Mouse (Mus musculus) splenic B cell, adult 2 months (primary cell): Measurements from ENCODE around the gene Asap2.

Experiments used
- DNase-seq: peaks from one replicate; pipeline ENCODE4 v3.0.0-alpha.2; 2011; ENCODE audit warnings: low read depth, low spot score
- H3K27me3 ChIP-seq: 2 replicates; pipeline ENCODE4 v1.6.1; 2012; ENCODE audit warnings: mild to moderate bottlenecking, low read length, moderate library complexity, mixed read lengths; ENCODE audit not compliant: control insufficient read depth, poor library complexity, insufficient read depth, severe bottlenecking
- H3K36me3 ChIP-seq: 2 replicates; pipeline ENCODE4 v1.6.1; 2012; ENCODE audit warnings: mild to moderate bottlenecking, low read length, moderate library complexity, mixed read lengths; ENCODE audit not compliant: control insufficient read depth, poor library complexity, insufficient read depth, severe bottlenecking

The Asap2 gene

DNA sequence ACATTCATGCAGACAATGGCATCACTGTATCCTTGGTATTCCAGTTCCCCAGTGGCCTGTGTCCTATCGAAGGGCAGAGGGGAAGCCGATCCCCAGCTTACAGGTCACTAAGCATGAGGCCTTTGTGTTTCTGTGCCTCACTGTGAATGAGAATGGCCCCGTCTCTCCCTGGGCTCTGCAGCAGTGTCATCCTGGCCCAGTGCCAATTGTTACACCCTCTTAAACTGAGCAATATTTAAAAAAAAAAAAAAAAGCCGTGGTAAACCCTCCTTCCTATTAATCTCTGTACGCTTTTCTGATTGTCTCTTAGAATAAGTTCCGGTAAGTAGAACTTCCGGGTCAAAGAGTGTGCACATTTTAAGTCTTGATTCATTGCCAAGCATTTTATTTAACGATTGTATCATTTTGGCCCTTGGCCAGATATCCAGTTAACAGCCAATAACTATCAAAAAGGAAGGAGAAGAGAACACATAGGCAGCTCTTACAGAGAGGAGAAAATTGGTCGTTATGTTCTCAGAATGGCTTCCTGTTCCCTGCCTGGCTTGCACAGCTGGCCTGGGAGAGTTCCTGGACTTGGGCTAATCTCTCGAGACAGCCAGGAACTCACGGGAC lies 214.5 kb downstream of the Asap2 start:
- no peaks in the 10 kb centered on the region for H3K27me3 ChIP-seq
- no peaks in the 10 kb centered on the region for H3K36me3 ChIP-seq
- DNase-seq: no peak

DNA sequence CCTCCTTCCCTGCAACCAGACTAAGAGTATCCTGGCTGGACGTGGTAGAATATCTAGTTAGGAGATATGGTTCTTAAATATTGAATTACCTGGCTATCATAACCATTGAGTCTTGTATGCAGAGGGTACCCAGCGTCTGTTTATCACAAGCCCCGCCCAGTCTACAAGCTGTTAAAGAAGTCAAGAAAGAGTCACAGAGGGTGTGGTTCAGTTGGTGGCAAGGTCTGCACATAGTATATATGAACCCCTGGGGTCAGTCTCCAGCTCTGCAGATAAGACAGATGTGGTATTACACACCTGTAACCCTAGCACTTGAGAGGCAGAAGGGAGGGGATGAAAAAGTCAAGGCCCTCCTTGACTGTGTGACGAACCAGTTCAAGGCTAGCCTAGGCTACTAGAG lies 215.5 kb downstream of the Asap2 start:
- Histone ChIP-seq H3K27me3 (no peaks in the 10 kb centered on the region), H3K36me3 (no peaks in the 10 kb centered on the region)
- DNase-seq: no peak

DNA sequence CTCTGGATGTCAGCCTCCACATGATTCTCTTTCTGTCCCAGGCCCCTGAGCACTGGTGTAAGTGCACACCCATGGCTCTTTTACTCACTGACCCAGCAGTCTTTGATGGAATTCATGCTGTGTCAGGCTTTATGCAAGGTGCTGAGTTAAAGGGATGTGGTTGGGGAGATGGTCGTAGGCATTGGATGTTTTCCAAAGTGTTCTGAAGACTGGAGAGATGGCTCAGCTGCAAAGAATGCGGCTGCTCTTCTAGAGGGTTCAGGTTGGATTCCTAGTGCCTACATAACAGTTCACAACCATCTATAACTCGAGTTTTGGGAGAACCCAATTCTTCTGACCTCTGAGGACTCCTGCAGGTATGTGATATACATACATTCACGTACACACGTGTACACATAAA lies 217.2 kb downstream of the Asap2 start:
- no peak for DNase-seq
- Histone ChIP-seq H3K27me3 (no peaks in the 10 kb centered on the region), H3K36me3 (no peaks in the 10 kb centered on the region)

DNA sequence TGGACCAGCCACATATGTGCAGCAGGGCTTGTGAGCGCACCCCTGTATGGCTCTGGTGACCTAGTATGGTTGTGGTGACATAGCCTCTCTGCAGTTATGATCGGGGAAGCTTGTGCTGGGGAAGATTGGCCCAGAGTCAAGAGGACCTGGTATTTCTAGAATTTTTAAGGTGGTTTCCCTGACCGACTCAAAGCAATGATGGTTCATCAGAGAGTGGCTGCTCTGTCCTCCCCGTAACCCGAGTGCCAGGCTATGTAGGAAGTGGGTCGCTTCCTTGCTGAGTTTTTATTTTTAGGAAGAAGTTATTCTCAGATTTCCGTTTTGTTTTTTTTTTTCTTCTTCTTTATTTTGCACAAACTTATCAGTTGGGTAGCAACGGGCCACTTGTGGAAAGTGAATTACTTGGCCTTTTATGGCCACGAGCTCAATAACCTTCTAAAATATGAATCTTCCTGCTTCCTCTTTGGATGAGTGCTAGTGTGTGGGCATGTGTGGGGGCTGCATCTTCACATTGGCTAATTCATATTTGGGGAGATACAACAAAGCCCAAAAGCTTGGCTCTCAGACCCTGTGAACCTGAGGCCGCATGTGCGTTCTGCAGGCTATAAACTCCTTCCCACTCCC lies 218.0 kb downstream of the Asap2 start:
- DNase-seq: peak; percentile 38
- H3K36me3 ChIP-seq: no peaks in the 10 kb centered on the region
- H3K27me3 ChIP-seq: no peaks in the 10 kb centered on the region

DNA sequence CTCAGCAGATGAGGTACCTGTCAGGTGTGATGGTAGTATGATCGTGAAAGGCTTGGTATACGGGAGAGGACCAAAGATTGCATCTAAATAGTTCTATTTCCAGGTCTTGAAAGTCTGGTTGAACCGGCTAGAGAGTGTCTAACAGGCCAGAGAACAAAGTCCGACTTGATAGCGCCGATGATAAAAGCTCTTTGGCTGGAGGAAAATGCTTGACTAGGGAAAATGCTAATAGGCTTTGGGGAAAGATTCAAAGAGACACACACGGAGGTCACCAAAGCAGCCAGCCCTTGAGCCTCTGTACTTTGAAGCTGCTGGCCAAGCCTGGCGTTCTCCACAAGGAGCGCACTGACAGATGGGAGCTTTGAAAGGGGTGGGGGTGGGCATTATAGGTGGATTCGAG lies 219.0 kb downstream of the Asap2 start:
- Histone ChIP-seq H3K36me3 (no peaks in the 10 kb centered on the region), H3K27me3 (no peaks in the 10 kb centered on the region)
- no peak for DNase-seq

DNA sequence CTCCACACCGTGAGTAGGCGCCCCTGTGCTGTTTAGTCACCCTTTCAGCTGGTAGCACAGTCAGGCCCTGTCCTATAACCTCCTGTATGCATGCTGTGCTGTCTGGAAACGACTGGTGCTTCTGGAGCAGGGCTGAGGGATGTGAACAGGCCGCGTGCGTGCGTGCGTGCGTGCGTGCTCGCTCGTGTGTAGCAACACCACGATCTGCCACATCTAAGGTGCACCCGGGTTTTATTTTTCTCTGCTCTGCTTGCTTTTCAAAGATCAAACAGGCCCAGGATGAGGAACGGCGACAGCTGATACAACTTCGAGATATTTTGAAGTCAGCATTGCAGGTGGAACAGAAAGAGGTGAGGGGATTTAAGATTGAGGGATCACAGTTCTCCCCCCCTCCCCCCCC lies 222.6 kb downstream of the Asap2 start:
- DNase-seq: no peak
- H3K27me3 ChIP-seq: no peaks in the 10 kb centered on the region
- H3K36me3 ChIP-seq: no peaks in the 10 kb centered on the region

DNA sequence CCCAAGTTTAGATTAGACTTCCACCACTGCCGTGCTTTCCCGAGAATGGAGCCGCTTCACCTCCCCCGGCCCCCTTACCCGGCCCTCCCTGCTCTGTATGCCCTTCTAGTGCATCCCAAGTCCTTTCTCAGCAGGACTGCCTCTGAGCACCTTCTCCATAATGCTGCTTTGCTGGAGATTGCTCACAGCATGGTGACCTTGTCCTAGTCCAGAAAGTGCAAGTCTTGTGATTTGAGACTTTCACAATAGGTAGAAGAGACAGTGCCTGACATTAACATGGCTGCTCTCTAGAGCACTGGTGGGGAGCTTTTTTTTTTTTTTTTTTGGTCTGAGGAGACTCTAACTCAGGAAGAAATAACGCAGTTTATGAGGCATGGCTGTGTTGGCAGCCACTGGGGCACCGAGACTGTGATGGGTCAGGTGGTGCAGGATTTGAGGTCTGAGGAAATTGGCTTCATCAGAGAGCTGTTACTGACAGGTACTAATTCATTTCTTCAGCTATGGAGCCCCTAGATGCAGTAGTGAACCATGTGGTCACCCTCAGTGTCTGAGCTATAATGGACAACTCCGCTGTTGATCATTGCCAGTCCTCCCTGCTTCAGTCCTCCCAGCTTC lies 224.4 kb downstream of the Asap2 start:
- DNase-seq: no peak
- H3K27me3 ChIP-seq: no peaks in the 10 kb centered on the region
- no peaks in the 10 kb centered on the region for H3K36me3 ChIP-seq

DNA sequence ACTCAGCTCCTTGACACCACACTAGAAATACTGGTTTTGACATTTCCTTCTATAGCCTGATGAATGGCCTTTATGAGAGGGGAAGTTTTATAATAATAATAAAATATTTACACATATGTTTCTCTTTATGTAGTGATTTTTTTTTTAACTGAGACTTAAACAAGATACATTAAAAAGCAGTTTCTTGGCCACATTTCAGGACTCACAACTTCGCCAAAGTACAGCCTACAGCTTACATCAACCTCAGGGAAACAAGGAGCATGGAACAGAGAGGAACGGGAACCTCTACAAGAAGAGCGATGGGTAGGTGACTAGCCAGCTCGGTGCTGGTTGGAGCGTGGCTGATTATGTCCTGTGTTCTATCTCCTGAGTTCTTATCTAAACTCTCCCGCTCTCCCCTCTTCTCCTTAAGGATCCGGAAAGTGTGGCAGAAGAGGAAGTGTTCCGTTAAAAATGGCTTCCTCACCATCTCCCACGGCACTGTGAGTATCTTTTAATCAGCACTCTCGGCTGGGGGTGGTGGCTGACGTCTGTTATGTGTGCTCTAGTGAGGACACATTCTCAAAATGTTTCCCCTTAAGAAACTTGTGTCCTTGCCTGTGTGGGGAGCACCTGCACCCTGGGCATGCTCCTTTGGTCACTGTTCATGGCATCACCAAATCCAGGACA lies 227.7 kb downstream of the Asap2 start:
- DNase-seq: no peak
- H3K27me3 ChIP-seq: no peaks in the 10 kb centered on the region
- no peaks in the 10 kb centered on the region for H3K36me3 ChIP-seq

DNA sequence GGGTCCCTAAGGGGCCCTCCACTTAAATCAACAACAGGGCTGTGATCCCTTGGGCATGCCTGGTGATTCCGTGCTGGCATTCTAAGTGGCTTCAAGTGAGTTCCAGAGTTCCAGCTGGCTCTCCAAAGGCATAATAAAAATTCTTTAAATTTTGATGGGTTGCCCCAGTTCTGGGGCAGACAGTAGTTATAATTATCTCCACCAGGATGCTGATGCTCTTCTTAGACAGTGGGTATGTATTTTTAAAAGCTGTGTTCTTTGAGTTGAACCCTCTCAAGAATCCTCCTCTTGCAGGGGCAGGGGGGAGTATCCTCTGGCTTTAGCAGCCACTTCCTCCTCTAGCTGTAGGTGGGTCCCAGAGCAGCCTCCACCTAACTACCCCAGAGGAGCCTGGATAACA lies 230.3 kb downstream of the Asap2 start:
- Histone ChIP-seq H3K27me3 (no peaks in the 10 kb centered on the region), H3K36me3 (no peaks in the 10 kb centered on the region)
- DNase-seq: no peak

DNA sequence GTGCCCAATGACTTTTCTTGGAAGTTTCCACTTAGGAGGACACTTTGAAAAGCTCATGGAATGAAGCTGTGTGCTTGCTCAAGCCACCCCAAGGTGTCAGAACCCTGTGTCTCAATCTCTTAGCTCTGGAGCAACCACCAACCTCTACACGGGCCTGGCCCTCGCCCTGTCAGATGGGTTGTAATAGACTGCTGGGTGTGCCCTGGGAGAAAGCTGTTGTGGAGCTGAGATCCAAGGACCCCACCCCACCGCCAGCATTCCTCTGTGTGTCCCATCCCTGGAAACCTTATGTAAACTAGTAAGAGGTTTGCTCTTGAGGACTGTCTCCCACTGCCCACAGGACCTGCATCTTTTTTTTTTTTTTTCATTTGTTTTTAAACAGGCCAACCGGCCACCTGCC lies 233.7 kb downstream of the Asap2 start:
- no peaks in the 10 kb centered on the region for H3K27me3 ChIP-seq
- no peaks in the 10 kb centered on the region for H3K36me3 ChIP-seq
- DNase-seq: no peak

DNA sequence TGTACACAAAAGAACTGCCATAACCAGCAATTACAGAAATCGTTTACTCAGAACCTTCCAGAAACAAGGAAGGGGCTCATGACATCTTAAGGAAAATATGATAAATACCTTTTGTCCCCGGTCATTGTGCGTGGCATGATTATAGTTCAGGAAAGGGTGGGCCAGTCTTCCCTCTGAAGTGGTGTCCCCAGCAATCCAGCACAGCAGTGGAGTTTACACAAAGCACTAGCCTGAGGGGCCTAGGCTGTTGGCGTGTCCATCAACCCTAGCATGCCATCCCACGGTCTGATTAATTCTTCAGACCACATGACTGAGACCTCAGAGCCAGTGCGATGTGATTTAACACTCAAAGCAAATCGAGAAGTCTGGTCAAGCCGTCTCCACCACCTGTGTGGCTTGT lies 235.1 kb downstream of the Asap2 start:
- Histone ChIP-seq H3K27me3 (no peaks in the 10 kb centered on the region), H3K36me3 (no peaks in the 10 kb centered on the region)
- no peak for DNase-seq

DNA sequence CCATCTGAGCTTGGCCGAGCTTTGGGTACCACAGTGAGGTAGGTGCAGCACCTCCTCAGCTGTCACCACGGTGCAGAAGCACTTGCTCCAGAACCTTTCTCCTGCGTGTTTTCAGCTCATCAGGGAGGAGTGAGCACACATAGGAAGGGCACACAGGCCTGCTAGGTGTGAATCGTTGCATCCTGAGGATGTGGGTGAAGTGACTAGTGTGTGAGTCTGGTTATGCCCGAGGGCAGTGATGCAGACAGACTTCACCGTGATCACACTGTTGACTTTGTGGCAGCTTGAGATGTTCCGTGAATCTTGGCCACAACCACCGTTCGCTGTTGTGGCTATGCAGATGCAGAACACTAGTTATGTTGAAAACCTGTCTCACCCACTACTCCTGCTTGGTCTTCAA lies 236.1 kb downstream of the Asap2 start:
- H3K36me3 ChIP-seq: no peaks in the 10 kb centered on the region
- H3K27me3 ChIP-seq: no peaks in the 10 kb centered on the region
- no peak for DNase-seq

DNA sequence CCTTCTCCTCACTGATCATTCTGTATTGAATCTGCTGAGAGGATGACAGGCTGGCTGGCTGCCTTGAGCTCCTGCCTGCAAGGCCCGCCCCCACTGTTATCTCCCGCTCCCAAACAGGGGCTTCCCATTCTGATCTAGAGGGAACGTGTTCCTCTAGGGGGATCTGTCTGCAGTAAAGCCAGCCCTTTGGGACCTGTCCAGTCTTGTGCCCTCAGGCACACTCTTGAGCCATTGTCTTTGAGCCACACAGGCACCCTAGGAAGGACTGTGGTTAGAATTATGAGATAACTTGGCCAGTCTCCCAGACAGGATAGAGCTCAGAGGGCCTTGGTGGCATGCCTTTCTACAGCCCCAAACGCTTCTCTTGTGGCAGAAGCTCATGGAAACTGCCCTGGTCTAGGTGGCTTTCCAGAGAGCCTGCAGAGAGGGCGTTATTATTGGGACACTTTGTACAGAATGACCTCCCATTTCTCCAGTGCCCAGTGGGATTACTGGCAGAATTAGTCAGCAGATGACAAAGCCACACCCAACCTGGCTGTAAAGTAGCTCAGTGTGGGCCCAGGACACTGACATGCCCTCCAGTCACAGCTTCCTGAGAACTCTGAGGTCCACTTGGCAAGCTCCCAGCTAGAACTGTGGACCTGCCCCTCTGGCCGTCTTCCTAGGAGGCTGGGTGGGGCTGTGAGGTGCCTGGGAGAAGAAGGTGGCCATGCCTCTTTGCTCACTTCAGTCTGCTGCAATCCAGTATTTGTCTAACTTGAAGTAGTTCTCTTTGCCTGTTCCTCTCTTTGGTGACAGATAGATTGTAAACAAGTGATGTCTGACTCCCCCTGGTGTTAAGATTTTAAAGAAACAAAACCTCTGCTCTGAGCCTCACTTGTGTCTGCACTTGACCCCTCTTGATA lies 237.1 kb downstream of the Asap2 start:
- no peaks in the 10 kb centered on the region for H3K36me3 ChIP-seq
- no peaks in the 10 kb centered on the region for H3K27me3 ChIP-seq
- peak; percentile 69 for DNase-seq

DNA sequence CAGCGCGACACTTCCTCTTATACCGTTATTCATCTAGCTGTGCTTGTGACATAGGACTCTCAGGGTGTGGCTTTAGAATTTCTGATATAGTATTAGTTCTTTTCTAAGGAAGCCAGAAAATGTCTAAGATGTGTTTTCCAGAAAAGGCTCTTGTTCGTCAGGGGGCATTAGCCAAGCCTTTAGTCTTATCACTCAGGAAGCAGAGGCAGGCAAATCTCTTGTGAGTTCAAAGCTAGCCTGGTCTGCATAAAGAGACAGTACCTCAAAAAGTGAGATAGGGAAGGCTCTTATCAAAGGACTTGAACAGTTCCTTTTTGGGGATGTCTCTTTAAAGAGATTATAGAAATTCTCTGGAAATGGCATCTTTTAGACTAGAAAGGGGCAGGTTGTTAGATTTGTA lies 238.4 kb downstream of the Asap2 start:
- no peak for DNase-seq
- Histone ChIP-seq H3K36me3 (no peaks in the 10 kb centered on the region), H3K27me3 (no peaks in the 10 kb centered on the region)
